Comparison of ENCODE assay signal across 9 mouse cellular contexts in the genomic region with DNA sequence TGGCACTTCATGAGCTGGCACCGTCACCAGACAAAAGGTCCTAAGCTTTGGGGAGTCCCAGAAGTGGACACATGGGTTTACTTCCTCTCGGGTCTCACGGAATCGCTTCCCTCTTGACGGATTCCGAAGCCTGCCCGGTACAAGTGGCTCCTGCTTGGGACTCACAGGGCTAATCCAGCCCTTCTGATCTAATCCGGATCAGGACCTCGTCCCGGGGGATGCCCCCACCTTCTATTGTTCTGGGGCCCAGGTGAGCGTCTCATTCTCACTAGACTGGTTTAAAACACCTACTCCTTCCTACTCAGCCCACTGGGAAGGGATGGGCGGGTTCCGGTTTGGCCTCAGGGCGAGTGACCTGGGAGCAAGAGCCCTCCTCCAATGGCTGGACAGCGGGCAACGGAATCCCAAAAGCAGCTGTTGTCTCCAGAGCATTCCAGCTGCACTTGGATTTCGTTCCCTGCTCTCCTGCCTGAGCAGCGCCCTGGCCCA. TPM values are rescaled to one million over a fixed set of nuclear protein-coding genes. Genes with fewer than 3 reads are reported as not detected.
DNase-seq lines count a peak whose midpoint lies in the region; ATAC-seq lines count a peak whose summit lies in the region.
"Had no signal": no experiment of that assay in that cellular context is flagged by ENCODE, and none has a peak within 500 bp of the region (broad histone marks: within the 10 kb centered on the region; RNA-seq: fewer than 3 reads in every experiment).

No protein-coding gene starts in this region.

- WGBS in heart, embryonic 11.5 days (ENCODE audit: insufficient replicate concordance): 8% methylated on average over 18 of the region's 18 CpGs
- 11% methylated on average over 18 of the region's 18 CpGs for WGBS in limb, embryonic 10.5 days
- WGBS in midbrain, embryonic 11.5 days: 8% methylated on average over 18 of the region's 18 CpGs

- no peak for ATAC-seq in heart, embryonic 11.5 days (replicated peaks; ENCODE audit: insufficient number of reproducible peaks, low FRiP score, low TSS enrichment)
- ATAC-seq in midbrain, embryonic 11.5 days (ENCODE audit: low FRiP score): no peak

- H3K36me3 ChIP-seq in heart, embryonic 11.5 days (ENCODE audit: control insufficient read depth, insufficient read depth, low read length): peaks cover 31% of the 10 kb centered on the region
- H3K36me3 ChIP-seq in limb, embryonic 10.5 days: peaks cover 63% of the 10 kb centered on the region
- peaks cover 23% of the 10 kb centered on the region for H3K36me3 ChIP-seq in midbrain, embryonic 11.5 days (ENCODE audit: control insufficient read depth, insufficient read depth, low read length)

- peak overlapping the region; percentile 95 for H3K27ac ChIP-seq in heart, embryonic 11.5 days (ENCODE audit: low read depth, low read length)
- H3K27ac ChIP-seq in limb, embryonic 10.5 days: peak overlapping the region; percentile 91
- H3K27ac ChIP-seq in midbrain, embryonic 11.5 days (ENCODE audit: low read depth, low read length): no peak overlapping the region

- no peaks in the 10 kb centered on the region for H3K27me3 ChIP-seq in heart, embryonic 11.5 days (ENCODE audit: control insufficient read depth, insufficient read depth, low read length)
- no peaks in the 10 kb centered on the region for H3K27me3 ChIP-seq in limb, embryonic 10.5 days (ENCODE audit: low read depth, poor library complexity, severe bottlenecking)
- no peaks in the 10 kb centered on the region for H3K27me3 ChIP-seq in midbrain, embryonic 11.5 days (ENCODE audit: control insufficient read depth, insufficient read depth, low read length)
- H3K27me3 ChIP-seq: Patski had no signal

- peak overlapping the region; percentile 90 for H3K9ac ChIP-seq in heart, embryonic 11.5 days (ENCODE audit: low read depth, low read length)
- H3K9ac ChIP-seq in midbrain, embryonic 11.5 days (ENCODE audit: low read length): peak overlapping the region; percentile 76

- DNase-seq in embryo, embryonic 11 days: peak; percentile 34
- DNase-seq in embryo, embryonic 10 days (ENCODE audit: low spot score): no peak
- peak; percentile 41 for DNase-seq in MEL-GATA-1-ER (ENCODE audit: extremely low read depth, low read depth)
- DNase-seq in limb, embryonic 10.5 days (ENCODE audit: low spot score): no peak
- no peak for DNase-seq in midbrain, embryonic 11.5 days (ENCODE audit: low spot score, missing footprints)
- DNase-seq in right cerebral cortex, postnatal 14 days: no peak
- no peak for DNase-seq in c-Kit-positive CD71-positive TER-119-positive erythroid progenitor cells, embryonic 14.5 days (ENCODE audit: low spot score)

- no peaks in the 10 kb centered on the region for H3K9me3 ChIP-seq in heart, embryonic 11.5 days (replicated peaks; ENCODE audit: control insufficient read depth, low read length)
- H3K9me3 ChIP-seq in limb, embryonic 10.5 days (replicated peaks): no peaks in the 10 kb centered on the region
- H3K9me3 ChIP-seq in midbrain, embryonic 11.5 days (ENCODE audit: control insufficient read depth, low read length): no peaks in the 10 kb centered on the region

- peak overlapping the region; percentile 97 for H3K4me2 ChIP-seq in heart, embryonic 11.5 days
- peak overlapping the region; percentile 94 for H3K4me2 ChIP-seq in midbrain, embryonic 11.5 days

- H3K4me3 ChIP-seq in heart, embryonic 11.5 days (ENCODE audit: low read depth, low read length): peak overlapping the region; percentile 79
- H3K4me3 ChIP-seq in limb, embryonic 10.5 days: peak overlapping the region; percentile 62
- peak overlapping the region; percentile 69 for H3K4me3 ChIP-seq in midbrain, embryonic 11.5 days (ENCODE audit: low read depth, low read length)

- peaks cover 22% of the 10 kb centered on the region for H3K4me1 ChIP-seq in heart, embryonic 11.5 days (ENCODE audit: control insufficient read depth, insufficient read depth, low read length)
- H3K4me1 ChIP-seq in limb, embryonic 10.5 days: peaks cover 51% of the 10 kb centered on the region
- H3K4me1 ChIP-seq in midbrain, embryonic 11.5 days (ENCODE audit: control insufficient read depth, insufficient read depth, low read length): peaks cover 32% of the 10 kb centered on the region

RNA-seq across cellular contexts. Expression of a gene that starts 0.7 kb away (rescaled TPM):
- 56.6 and 58.9 TPM in 2 replicates for polyA plus RNA-seq in heart, embryonic 11.5 days (2014; fragmentation: Nextera tagmentation; extraction: Ambion mirVana)
- polyA plus RNA-seq in limb, embryonic 10.5 days (2016; fragmentation: Nextera tagmentation; extraction: Ambion mirVana): 46.2 and 49.3 TPM in 2 replicates
- polyA plus RNA-seq in midbrain, embryonic 11.5 days (2014; fragmentation: Nextera tagmentation; extraction: Ambion mirVana): 51.7 and 51.9 TPM in 2 replicates

RNA-seq across cellular contexts. Expression of a gene that starts 1.7 kb away (rescaled TPM):
- polyA plus RNA-seq in heart, embryonic 11.5 days (2014; fragmentation: Nextera tagmentation; extraction: Ambion mirVana): 85.8 and 88.6 TPM in 2 replicates
- polyA plus RNA-seq in limb, embryonic 10.5 days (2016; fragmentation: Nextera tagmentation; extraction: Ambion mirVana): 175 and 214 TPM in 2 replicates
- 158 and 172 TPM in 2 replicates for polyA plus RNA-seq in midbrain, embryonic 11.5 days (2014; fragmentation: Nextera tagmentation; extraction: Ambion mirVana)

RNA-seq across cellular contexts. Expression of a gene that starts 7.9 kb away (rescaled TPM):
- 130 TPM in 2 replicates for polyA plus RNA-seq in heart, embryonic 11.5 days (2014; fragmentation: Nextera tagmentation; extraction: Ambion mirVana)
- 255 and 288 TPM in 2 replicates for polyA plus RNA-seq in limb, embryonic 10.5 days (2016; fragmentation: Nextera tagmentation; extraction: Ambion mirVana)
- polyA plus RNA-seq in midbrain, embryonic 11.5 days (2014; fragmentation: Nextera tagmentation; extraction: Ambion mirVana): 182 and 186 TPM in 2 replicates

RNA-seq across cellular contexts. Expression of a gene that starts 10.6 kb away (rescaled TPM):
- polyA plus RNA-seq in heart, embryonic 11.5 days (2014; fragmentation: Nextera tagmentation; extraction: Ambion mirVana): 48.6 and 60.8 TPM in 2 replicates
- 165 and 236 TPM in 2 replicates for polyA plus RNA-seq in limb, embryonic 10.5 days (2016; fragmentation: Nextera tagmentation; extraction: Ambion mirVana)
- polyA plus RNA-seq in midbrain, embryonic 11.5 days (2014; fragmentation: Nextera tagmentation; extraction: Ambion mirVana): 117 and 132 TPM in 2 replicates

RNA-seq across cellular contexts. Expression of a gene that starts 29.5 kb away (rescaled TPM):
- polyA plus RNA-seq in heart, embryonic 11.5 days (2014; fragmentation: Nextera tagmentation; extraction: Ambion mirVana): 14.7 and 15.0 TPM in 2 replicates
- 3.7 and 6.5 TPM in 2 replicates for polyA plus RNA-seq in limb, embryonic 10.5 days (2016; fragmentation: Nextera tagmentation; extraction: Ambion mirVana)
- polyA plus RNA-seq in midbrain, embryonic 11.5 days (2014; fragmentation: Nextera tagmentation; extraction: Ambion mirVana): 7.2 and 9.8 TPM in 2 replicates

Comparison
In these comparisons a context has a peak if more than half of its experiments do, and no peak if none do; other contexts are left out.
1. DNase-seq: peak in embryo, embryonic 11 days (single experiment) and MEL-GATA-1-ER (single experiment); none in embryo, embryonic 10 days (single experiment), limb, embryonic 10.5 days (single experiment), midbrain, embryonic 11.5 days (single experiment), right cerebral cortex, postnatal 14 days (single experiment) and c-Kit-positive CD71-positive TER-119-positive erythroid progenitor cells, embryonic 14.5 days (single experiment).
2. Peak in every context shown above with its lines, with median percentiles within 50 percentile points of each other: H3K4me3 ChIP-seq.